Mouse (Mus musculus): Measurements from ENCODE around the gene Pacs2. TPM values are rescaled to one million over a fixed set of nuclear protein-coding genes. Genes with fewer than 3 reads are reported as not detected.
A peak's percentile ranks its signal among the peaks of the same experiment; 100 is the strongest.

The Pacs2 gene
- polyA plus RNA-seq, 1 experiment from 2014 or later = 9.8 TPM

DNA sequence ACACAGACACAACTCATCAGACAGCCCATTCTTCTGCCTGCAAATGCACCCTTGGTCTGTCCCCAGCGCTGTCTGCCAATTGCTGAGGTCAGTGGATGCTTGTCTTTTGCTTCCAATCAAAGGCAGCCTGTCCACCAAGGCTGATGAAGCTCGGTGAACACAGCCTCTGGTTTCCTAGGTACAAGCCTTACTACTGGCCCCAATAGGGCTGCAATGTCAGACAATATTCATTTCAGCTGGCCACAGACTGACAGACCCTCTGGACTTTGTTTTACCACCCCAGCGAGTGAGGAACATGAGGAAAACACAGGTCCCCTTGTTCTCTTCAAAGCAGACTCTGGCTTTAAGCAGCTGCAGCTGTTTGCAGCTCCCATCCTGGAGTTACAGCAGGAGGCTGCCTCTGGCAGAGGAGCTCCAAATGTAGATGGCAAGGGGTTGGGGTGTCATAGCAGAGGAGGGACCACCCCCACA is 1.3 kb upstream of the Pacs2 start:
- no peak for ATAC-seq (replicated peaks; ENCODE audit: insufficient number of reproducible peaks, low FRiP score, low TSS enrichment, low read depth)
- peak; percentile 43 for DNase-seq (ENCODE audit: low spot score)
- H3K4me3 ChIP-seq (ENCODE audit: low read depth, low read length) = no peak overlapping the region

DNA sequence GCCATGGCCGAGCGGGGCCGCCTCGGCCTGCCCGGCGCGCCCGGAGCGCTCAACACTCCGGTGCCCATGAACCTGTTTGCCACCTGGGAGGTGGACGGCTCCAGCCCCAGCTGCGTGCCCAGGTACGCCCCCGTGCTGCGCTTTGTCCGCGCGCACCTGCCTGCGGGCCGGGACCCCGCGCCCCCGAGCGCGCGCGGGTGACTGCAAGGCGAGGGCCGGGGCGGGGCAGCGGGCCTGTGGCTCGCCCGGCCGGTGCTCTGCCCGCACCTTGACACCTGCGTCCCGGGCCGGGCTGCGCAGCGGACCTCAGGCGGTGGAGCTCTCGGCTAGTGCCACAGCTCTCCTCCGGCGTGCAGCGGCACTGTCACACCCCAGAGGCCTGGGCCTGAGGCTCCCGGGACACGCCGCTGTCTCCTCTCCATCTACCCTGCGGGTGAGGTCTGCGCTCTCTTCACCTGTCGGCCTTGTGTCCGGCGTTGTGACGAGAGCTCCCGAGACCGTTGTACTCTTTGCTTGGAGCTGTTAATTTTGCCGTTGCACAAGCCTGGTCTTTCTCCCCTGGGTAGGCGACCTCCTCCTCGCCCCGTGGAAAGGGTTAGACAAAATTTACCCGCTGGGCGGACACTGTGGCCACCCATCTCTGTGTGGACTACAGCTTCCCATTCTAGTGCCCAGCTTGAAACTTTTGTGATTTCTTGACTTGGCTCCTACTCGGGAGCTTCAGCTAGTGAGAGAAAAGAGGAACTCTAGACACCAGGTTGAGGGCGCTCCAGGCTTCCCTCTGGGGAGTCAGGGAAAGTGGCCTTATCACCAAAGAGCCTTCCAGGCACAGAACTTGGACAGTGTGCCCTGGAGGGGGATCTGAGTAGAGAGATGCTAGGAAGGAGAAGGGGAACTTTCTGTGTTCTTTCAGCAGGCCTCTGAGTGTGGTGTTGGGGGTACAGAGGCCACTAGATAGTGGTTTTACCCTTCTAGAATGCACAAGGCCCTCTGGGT is 551 bp downstream of the Pacs2 start:
- peak overlapping the region; percentile 41; the same call in 1 of the 2 replicates for H3K27ac ChIP-seq (replicated peaks; ENCODE audit: low read depth, low read length)
- H3K36me3 ChIP-seq (replicated peaks; ENCODE audit: control insufficient read depth, insufficient read depth, low read depth, low read length) = no peaks in the 10 kb centered on the region; the same call in 1 of the 2 replicates
- peak overlapping the region; percentile 96 for H3K4me2 ChIP-seq (ENCODE audit: low read depth, low read length)
- H3K4me3 ChIP-seq (ENCODE audit: low read depth, low read length) = peak overlapping the region; percentile 92
- DNase-seq (ENCODE audit: low spot score) = peak; percentile 50
- H3K9ac ChIP-seq (replicated peaks; ENCODE audit: low read length) = peak overlapping the region; percentile 84
- H3K9me3 ChIP-seq (replicated peaks; ENCODE audit: control insufficient read depth, low read length) = no peaks in the 10 kb centered on the region
- ATAC-seq (replicated peaks; ENCODE audit: insufficient number of reproducible peaks, low FRiP score, low TSS enrichment, low read depth) = peak; percentile 61; the same call in 1 of the 2 replicates
- under 1% methylated on average over 53 of the region's 64 CpGs for WGBS
- no peaks in the 10 kb centered on the region for H3K27me3 ChIP-seq (ENCODE audit: control insufficient read depth, insufficient read depth, low read length)
- H3K4me1 ChIP-seq (ENCODE audit: control insufficient read depth, insufficient read depth, low read length) = no peaks in the 10 kb centered on the region; the same call in none of the 2 replicates

More for the DNA sequence above, 1.3 kb upstream of the Pacs2 start:
- H3K4me1 ChIP-seq (ENCODE audit: control insufficient read depth, insufficient read depth, low read length) = no peaks in the 10 kb centered on the region; the same call in none of the 2 replicates
- H3K9me3 ChIP-seq (replicated peaks; ENCODE audit: control insufficient read depth, low read length) = no peaks in the 10 kb centered on the region
- H3K36me3 ChIP-seq (replicated peaks; ENCODE audit: control insufficient read depth, insufficient read depth, low read depth, low read length) = no peaks in the 10 kb centered on the region
- H3K27ac ChIP-seq (replicated peaks; ENCODE audit: low read depth, low read length) = peak overlapping the region; percentile 4; the same call in 1 of the 2 replicates
- 28% methylated on average over 3 of the region's 3 CpGs for WGBS
- H3K9ac ChIP-seq (replicated peaks; ENCODE audit: low read length) = peak overlapping the region; percentile 76; the same call in 1 of the 2 replicates
- H3K27me3 ChIP-seq (ENCODE audit: control insufficient read depth, insufficient read depth, low read length) = no peaks in the 10 kb centered on the region
- no peak overlapping the region; the same call in 1 of the 2 replicates for H3K4me2 ChIP-seq (ENCODE audit: low read depth, low read length)

GRCm38 (mm10) chr12:113015956-113016355 is 1.6 kb downstream of the Pacs2 start:
- H3K27ac ChIP-seq (replicated peaks; ENCODE audit: low read depth, low read length) = no peak overlapping the region

GRCm38 (mm10) chr12:113016976-113017375 is 2.7 kb downstream of the Pacs2 start:
- ATAC-seq (replicated peaks; ENCODE audit: insufficient number of reproducible peaks, low FRiP score, low TSS enrichment, low read depth) (no peak), DNase-seq (ENCODE audit: low spot score) (no peak)
- WGBS = 73% methylated on average over 8 of the region's 8 CpGs
- no peaks in the 10 kb centered on the region for H3K9me3 ChIP-seq (replicated peaks; ENCODE audit: control insufficient read depth, low read length)
- no peaks in the 10 kb centered on the region; the same call in 1 of the 2 replicates for H3K36me3 ChIP-seq (replicated peaks; ENCODE audit: control insufficient read depth, insufficient read depth, low read depth, low read length)
- no peak overlapping the region for H3K9ac ChIP-seq (replicated peaks; ENCODE audit: low read length)
- no peak overlapping the region for H3K4me2 ChIP-seq (ENCODE audit: low read depth, low read length)
- no peak overlapping the region for H3K4me3 ChIP-seq (ENCODE audit: low read depth, low read length)
- no peaks in the 10 kb centered on the region; the same call in none of the 2 replicates for H3K4me1 ChIP-seq (ENCODE audit: control insufficient read depth, insufficient read depth, low read length)
- H3K27ac ChIP-seq (replicated peaks; ENCODE audit: low read depth, low read length) = no peak overlapping the region
- H3K27me3 ChIP-seq (ENCODE audit: control insufficient read depth, insufficient read depth, low read length) = no peaks in the 10 kb centered on the region

More at GRCm38 (mm10) chr12:113015956-113016355, 1.6 kb downstream of the Pacs2 start:
- Histone ChIP-seq H3K27me3 (ENCODE audit: control insufficient read depth, insufficient read depth, low read length) (no peaks in the 10 kb centered on the region), H3K9ac (replicated peaks; ENCODE audit: low read length) (no peak overlapping the region; the same call in 1 of the 2 replicates), H3K4me3 (ENCODE audit: low read depth, low read length) (no peak overlapping the region), H3K36me3 (replicated peaks; ENCODE audit: control insufficient read depth, insufficient read depth, low read depth, low read length) (no peaks in the 10 kb centered on the region; the same call in 1 of the 2 replicates), H3K4me1 (ENCODE audit: control insufficient read depth, insufficient read depth, low read length) (no peaks in the 10 kb centered on the region; the same call in none of the 2 replicates), H3K4me2 (ENCODE audit: low read depth, low read length) (no peak overlapping the region), H3K9me3 (replicated peaks; ENCODE audit: control insufficient read depth, low read length) (no peaks in the 10 kb centered on the region)
- 77% methylated on average over 4 of the region's 4 CpGs for WGBS
- no peak for ATAC-seq (replicated peaks; ENCODE audit: insufficient number of reproducible peaks, low FRiP score, low TSS enrichment, low read depth)
- no peak for DNase-seq (ENCODE audit: low spot score)

DNA sequence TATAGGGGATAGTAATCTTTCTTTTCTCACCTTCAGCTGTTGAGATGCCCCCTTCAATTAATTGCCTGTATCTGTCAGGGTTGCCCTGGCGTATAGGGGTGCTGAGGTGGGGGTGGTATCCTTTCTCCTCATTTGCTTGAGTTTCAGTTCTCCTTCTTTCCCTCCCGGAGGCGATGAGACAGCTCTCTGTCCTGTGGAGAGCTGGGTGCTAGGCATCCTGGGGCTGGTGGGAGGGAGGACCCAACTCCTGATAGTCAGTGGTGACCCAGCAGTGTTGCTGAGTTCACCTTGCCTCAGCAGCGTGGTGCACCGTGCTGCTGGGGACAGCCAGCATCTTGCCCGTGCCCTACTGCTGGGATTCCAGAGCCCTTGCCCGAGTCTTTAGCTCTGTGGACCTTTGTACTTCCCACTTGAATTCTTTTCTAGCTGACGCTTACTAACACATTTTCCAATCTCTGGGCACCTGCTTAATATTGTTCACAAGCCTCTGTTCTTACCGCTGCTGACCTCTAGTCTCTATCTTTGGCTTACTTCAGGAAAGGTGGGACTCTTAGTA is 3.2 kb downstream of the Pacs2 start:
- no peak overlapping the region for H3K9ac ChIP-seq (replicated peaks; ENCODE audit: low read length)
- H3K27me3 ChIP-seq (ENCODE audit: control insufficient read depth, insufficient read depth, low read length) = no peaks in the 10 kb centered on the region
- H3K9me3 ChIP-seq (replicated peaks; ENCODE audit: control insufficient read depth, low read length) = no peaks in the 10 kb centered on the region
- DNase-seq (ENCODE audit: low spot score) (no peak), ATAC-seq (replicated peaks; ENCODE audit: insufficient number of reproducible peaks, low FRiP score, low TSS enrichment, low read depth) (no peak)
- WGBS = 83% methylated on average over 9 of the region's 9 CpGs
- no peaks in the 10 kb centered on the region; the same call in 1 of the 2 replicates for H3K36me3 ChIP-seq (replicated peaks; ENCODE audit: control insufficient read depth, insufficient read depth, low read depth, low read length)
- no peak overlapping the region for H3K4me3 ChIP-seq (ENCODE audit: low read depth, low read length)
- no peak overlapping the region for H3K27ac ChIP-seq (replicated peaks; ENCODE audit: low read depth, low read length)
- no peaks in the 10 kb centered on the region; the same call in none of the 2 replicates for H3K4me1 ChIP-seq (ENCODE audit: control insufficient read depth, insufficient read depth, low read length)
- H3K4me2 ChIP-seq (ENCODE audit: low read depth, low read length) = no peak overlapping the region

DNA sequence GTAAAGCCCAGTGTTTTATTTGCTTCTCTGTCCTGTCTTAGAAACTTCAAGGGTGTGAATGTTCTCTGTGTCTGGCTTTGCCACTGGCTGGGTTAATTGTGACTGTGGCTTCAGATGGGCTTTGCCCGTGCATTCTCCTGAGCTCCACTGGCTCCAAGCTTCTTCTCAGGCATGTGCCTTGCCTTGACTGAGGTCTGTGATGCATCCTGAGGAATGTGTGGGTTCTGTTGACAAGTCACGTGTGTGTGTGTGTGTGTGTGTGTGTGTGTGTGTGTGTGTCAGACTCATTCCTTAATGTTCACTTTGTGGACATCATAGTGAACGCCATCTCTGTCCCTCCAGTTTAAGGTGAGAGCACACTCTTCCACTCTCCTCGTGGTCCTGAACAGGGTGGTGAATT is 4.5 kb downstream of the Pacs2 start:
- no peaks in the 10 kb centered on the region for H3K9me3 ChIP-seq (replicated peaks; ENCODE audit: control insufficient read depth, low read length)
- H3K4me3 ChIP-seq (ENCODE audit: low read depth, low read length) = no peak overlapping the region
- no peaks in the 10 kb centered on the region for H3K27me3 ChIP-seq (ENCODE audit: control insufficient read depth, insufficient read depth, low read length)
- H3K4me1 ChIP-seq (ENCODE audit: control insufficient read depth, insufficient read depth, low read length) = no peaks in the 10 kb centered on the region; the same call in none of the 2 replicates
- no peak overlapping the region for H3K4me2 ChIP-seq (ENCODE audit: low read depth, low read length)
- H3K27ac ChIP-seq (replicated peaks; ENCODE audit: low read depth, low read length) = no peak overlapping the region
- DNase-seq (ENCODE audit: low spot score) (no peak), ATAC-seq (replicated peaks; ENCODE audit: insufficient number of reproducible peaks, low FRiP score, low TSS enrichment, low read depth) (no peak)
- H3K36me3 ChIP-seq (replicated peaks; ENCODE audit: control insufficient read depth, insufficient read depth, low read depth, low read length) = no peaks in the 10 kb centered on the region; the same call in 1 of the 2 replicates
- 80% methylated on average over 4 of the region's 4 CpGs for WGBS
- no peak overlapping the region for H3K9ac ChIP-seq (replicated peaks; ENCODE audit: low read length)

- H3K9me3 ChIP-seq (replicated peaks; ENCODE audit: control insufficient read depth, low read length) = no peaks in the 10 kb centered on the region
- no peak overlapping the region for H3K4me2 ChIP-seq (ENCODE audit: low read depth, low read length)
- H3K9ac ChIP-seq (replicated peaks; ENCODE audit: low read length) = no peak overlapping the region
- H3K27ac ChIP-seq (replicated peaks; ENCODE audit: low read depth, low read length) = no peak overlapping the region
- no peak for ATAC-seq (replicated peaks; ENCODE audit: insufficient number of reproducible peaks, low FRiP score, low TSS enrichment, low read depth)
- no peaks in the 10 kb centered on the region; the same call in 1 of the 2 replicates for H3K36me3 ChIP-seq (replicated peaks; ENCODE audit: control insufficient read depth, insufficient read depth, low read depth, low read length)
- no peaks in the 10 kb centered on the region; the same call in 1 of the 2 replicates for H3K4me1 ChIP-seq (ENCODE audit: control insufficient read depth, insufficient read depth, low read length)
- DNase-seq (ENCODE audit: low spot score) = no peak
- H3K27me3 ChIP-seq (ENCODE audit: control insufficient read depth, insufficient read depth, low read length) = no peaks in the 10 kb centered on the region
- no peak overlapping the region for H3K4me3 ChIP-seq (ENCODE audit: low read depth, low read length)
Observed at GRCm38 (mm10) chr12:113021488-113021887, 7.2 kb downstream of the Pacs2 start.
